Mouse (Mus musculus) midbrain, embryonic 16.5 days (tissue): ENCODE data around the gene Ppm1j. TPM values are rescaled to one million over a fixed set of nuclear protein-coding genes. Genes with fewer than 3 reads are reported as not detected.
"Not testable (repeated sequence)": the region's sequence is repeated elsewhere in the genome, so short reads cannot be mapped to it uniquely, and the experiment has no call there.

Experiments
- ATAC-seq: fragments of 200-750 bp; cut with Nextera tagmentation; 2 replicates; pipeline ENCODE4 v1.8.0; 2017; ENCODE audit warnings: moderate TSS enrichment
- H3K27ac ChIP-seq: fragments of 300-500 bp; sonication (generic); 2 replicates; pipeline ENCODE4 v1.5.1; 2014; ENCODE audit warnings: mild to moderate bottlenecking, low read length, mixed read lengths
- H3K27me3 ChIP-seq: fragments of 300-500 bp; sonication (generic); 2 replicates; pipeline ENCODE4 v1.6.1; 2014; ENCODE audit warnings: low read depth, low read length, mixed read lengths; ENCODE audit not compliant: control insufficient read depth, insufficient read depth
- H3K36me3 ChIP-seq: fragments of 300-500 bp; sonication (generic); 2 replicates; pipeline ENCODE4 v1.6.1; 2014; ENCODE audit warnings: mild to moderate bottlenecking, low read length, moderate library complexity, mixed read lengths; ENCODE audit not compliant: control insufficient read depth, insufficient read depth
- H3K4me1 ChIP-seq: fragments of 300-500 bp; sonication (generic); 2 replicates; pipeline ENCODE4 v1.6.1; 2014; ENCODE audit warnings: mild to moderate bottlenecking, low read length, mixed read lengths; ENCODE audit not compliant: control insufficient read depth, insufficient read depth
- H3K4me2 ChIP-seq: fragments of 300-500 bp; sonication (generic); 2 replicates; pipeline ENCODE4 v1.6.1; 2014; ENCODE audit warnings: mild to moderate bottlenecking, low read length, mixed read lengths
- H3K4me3 ChIP-seq: fragments of 300-500 bp; sonication (generic); 2 replicates; pipeline ENCODE4 v1.5.1; 2014; ENCODE audit warnings: low read depth, mild to moderate bottlenecking, low read length, moderate library complexity, mixed read lengths
- H3K9ac ChIP-seq: fragments of 300-500 bp; sonication (generic); 2 replicates; pipeline ENCODE4 v1.6.1; 2014; ENCODE audit warnings: low read depth, low read length, mixed read lengths
- H3K9me3 ChIP-seq: fragments of 300-500 bp; sonication (generic); replicated peaks from 2 replicates; pipeline ENCODE4 v1.6.1; 2014; ENCODE audit warnings: mild to moderate bottlenecking, low read length, mixed read lengths; ENCODE audit not compliant: control insufficient read depth, poor library complexity, severe bottlenecking
- WGBS: fragments of 180-500 bp; shearing (Covaris S2); extraction: QIAGEN DNeasy Blood & Tissue Kit; methylation state at CpG from one replicate; pipeline ENCODE4 v1.1.7; 2014; 5-methylcytosine and 5-hydroxymethylcytosine counted together
- polyA plus RNA-seq: library from polyadenylated mRNA; unstranded; fragments of >200 nt; fragmentation: Nextera tagmentation; extraction: Ambion mirVana; gene quantifications from 2 replicates; pipeline ENCODE4 v1.2.1, GENCODE M21; 2015

Ppm1j gene
- polyA plus RNA-seq, 1 experiment from 2014 or later: 1.1 TPM

- H3K36me3 ChIP-seq: 0 out of 2 replicates have a peak, but pooled peaks cover 2% of the 10 kb centered on the region
- H3K27ac ChIP-seq: no peak overlapping the region
- WGBS: 86% methylated on average over 15 of the region's 15 CpGs
- no peaks in the 10 kb centered on the region for H3K27me3 ChIP-seq
- H3K4me3 ChIP-seq: no peak overlapping the region
- no peak overlapping the region for H3K4me2 ChIP-seq
- no peak for ATAC-seq
- H3K9ac ChIP-seq: no peak overlapping the region
- H3K4me1 ChIP-seq: no peaks in the 10 kb centered on the region
- H3K9me3 ChIP-seq: no peaks in the 10 kb centered on the region
Observed at GRCm38 (mm10) chr3:104796430-104797082, 15.7 kb downstream of the Ppm1j start.

GRCm38 (mm10) chr3:104800681-104801080 lies 19.8 kb downstream of the Ppm1j start:
- Histone ChIP-seq H3K36me3 (0 out of 2 replicates have a peak, but pooled peaks cover 2% of the 10 kb centered on the region), H3K27ac (no peak overlapping the region), H3K4me1 (no peaks in the 10 kb centered on the region), H3K27me3 (no peaks in the 10 kb centered on the region), H3K9me3 (no peaks in the 10 kb centered on the region), H3K4me2 (no peak overlapping the region), H3K4me3 (no peak overlapping the region), H3K9ac (no peak overlapping the region)
- ATAC-seq: no peak
- 93% methylated on average over 11 of the region's 11 CpGs for whole genome bisulfite sequencing

GRCm38 (mm10) chr3:104801481-104801880 lies 20.6 kb downstream of the Ppm1j start:
- no peak overlapping the region for H3K9ac ChIP-seq
- 0 out of 2 replicates have a peak, but pooled peaks cover 2% of the 10 kb centered on the region for H3K36me3 ChIP-seq
- no peak overlapping the region for H3K4me3 ChIP-seq
- no peak overlapping the region for H3K27ac ChIP-seq
- no peaks in the 10 kb centered on the region for H3K9me3 ChIP-seq
- 74% methylated on average over 6 of the region's 6 CpGs for WGBS
- no peaks in the 10 kb centered on the region for H3K4me1 ChIP-seq
- ATAC-seq: no peak
- no peaks in the 10 kb centered on the region for H3K27me3 ChIP-seq
- H3K4me2 ChIP-seq: no peak overlapping the region

- Histone ChIP-seq H3K9ac (no peak overlapping the region), H3K4me1 (no peaks in the 10 kb centered on the region)
- 93% methylated on average over 10 of the region's 10 CpGs for WGBS
Observed at GRCm38 (mm10) chr3:104804312-104804711, 23.5 kb downstream of the Ppm1j start.

GRCm38 (mm10) chr3:104805539-104805938 lies 24.7 kb downstream of the Ppm1j start:
- H3K27ac ChIP-seq: no peak overlapping the region
- H3K4me2 ChIP-seq: no peak overlapping the region
- WGBS: 84% methylated on average over 9 of the region's 9 CpGs
- H3K9ac ChIP-seq: no peak overlapping the region
- H3K4me1 ChIP-seq: no peaks in the 10 kb centered on the region
- peaks cover 3% of the 10 kb centered on the region; the same call in 1 of the 2 replicates for H3K36me3 ChIP-seq
- ATAC-seq: no peak
- no peaks in the 10 kb centered on the region for H3K9me3 ChIP-seq
- H3K4me3 ChIP-seq: no peak overlapping the region
- H3K27me3 ChIP-seq: no peaks in the 10 kb centered on the region

More at GRCm38 (mm10) chr3:104804312-104804711, 23.5 kb downstream of the Ppm1j start:
- peaks cover 5% of the 10 kb centered on the region; the same call in 1 of the 2 replicates for H3K36me3 ChIP-seq
- H3K9me3 ChIP-seq: no peaks in the 10 kb centered on the region
- no peak overlapping the region for H3K27ac ChIP-seq
- ATAC-seq: no peak
- H3K4me2 ChIP-seq: no peak overlapping the region
- no peaks in the 10 kb centered on the region for H3K27me3 ChIP-seq
- H3K4me3 ChIP-seq: no peak overlapping the region

- H3K4me1 ChIP-seq: no peaks in the 10 kb centered on the region
- no peak for ATAC-seq
- peaks cover 1% of the 10 kb centered on the region; the same call in 1 of the 2 replicates for H3K36me3 ChIP-seq
- no peaks in the 10 kb centered on the region for H3K27me3 ChIP-seq
- no peaks in the 10 kb centered on the region for H3K9me3 ChIP-seq
- WGBS: 11% methylated on average over 3 of the region's 3 CpGs
- H3K27ac ChIP-seq: no peak overlapping the region
- no peak overlapping the region for H3K9ac ChIP-seq
- H3K4me2 ChIP-seq: no peak overlapping the region
- no peak overlapping the region for H3K4me3 ChIP-seq
Observed at GRCm38 (mm10) chr3:104811752-104812151, 30.9 kb downstream of the Ppm1j start.

GRCm38 (mm10) chr3:104812254-104812653 lies 31.4 kb downstream of the Ppm1j start:
- Histone ChIP-seq H3K4me2 (no peak overlapping the region), H3K4me1 (peaks cover 4% of the 10 kb centered on the region), H3K36me3 (no peaks in the 10 kb centered on the region), H3K4me3 (no peak overlapping the region), H3K9me3 (no peaks in the 10 kb centered on the region), H3K27ac (no peak overlapping the region), H3K9ac (no peak overlapping the region), H3K27me3 (no peaks in the 10 kb centered on the region)
- 75% methylated on average over 4 of the region's 4 CpGs for WGBS
- ATAC-seq: no peak

GRCm38 (mm10) chr3:104813227-104813626 lies 32.4 kb downstream of the Ppm1j start:
- not testable (repeated sequence) for ATAC-seq, H3K27ac ChIP-seq, H3K27me3 ChIP-seq, H3K9ac ChIP-seq, H3K9me3 ChIP-seq, H3K36me3 ChIP-seq, H3K4me1 ChIP-seq, H3K4me2 ChIP-seq, H3K4me3 ChIP-seq
- WGBS: 96% methylated on average over 7 of the region's 7 CpGs

GRCm38 (mm10) chr3:104814746-104815145 lies 33.9 kb downstream of the Ppm1j start:
- 100% methylated on average over 1 of the region's 1 CpGs for WGBS
- ATAC-seq: no peak

More at GRCm38 (mm10) chr3:104814746-104815145, 33.9 kb downstream of the Ppm1j start:
- Histone ChIP-seq H3K27ac (no peak overlapping the region), H3K4me3 (no peak overlapping the region), H3K36me3 (no peaks in the 10 kb centered on the region), H3K4me2 (no peak overlapping the region), H3K4me1 (peaks cover 8% of the 10 kb centered on the region), H3K9ac (no peak overlapping the region), H3K27me3 (no peaks in the 10 kb centered on the region), H3K9me3 (no peaks in the 10 kb centered on the region)
